Mouse (Mus musculus): ENCODE data around the gene Sppl3.

DNA sequence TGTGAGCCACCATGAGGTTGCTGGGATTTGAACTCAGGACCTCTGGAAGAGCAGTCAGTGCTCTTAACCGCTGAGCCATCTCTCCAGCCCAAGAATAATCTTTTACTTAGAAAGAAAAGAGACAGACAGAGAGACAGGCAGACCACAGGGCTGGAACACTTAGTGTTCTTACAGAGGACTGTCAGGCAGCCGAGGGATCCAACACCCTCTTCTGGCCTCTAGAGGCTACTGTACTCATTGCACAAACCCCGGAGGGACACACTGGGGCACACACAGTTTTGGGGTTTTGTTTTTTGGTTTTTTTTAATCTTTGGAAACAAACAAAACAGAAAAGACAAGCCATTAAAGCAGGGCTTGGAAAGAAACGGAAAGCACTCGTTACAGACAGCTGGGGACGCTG is 118.4 kb downstream of the Sppl3 start:
- TF ChIP-seq CTCF (IDR thresholded peaks at IDR 0.05; ENCODE audit: borderline replicate concordance, extremely low read depth, insufficient read depth, insufficient read length) (no peak), POLR2A (IDR thresholded peaks at IDR 0.05; ENCODE audit: borderline replicate concordance, extremely low read depth, insufficient read depth, insufficient read length, poor library complexity, severe bottlenecking) (no peak)
